Mouse (Mus musculus): ENCODE measurements around the gene Shank2. TPM values are rescaled to one million over a fixed set of nuclear protein-coding genes. Genes with fewer than 3 reads are reported as not detected.

The Shank2 gene
- under 1 TPM in 1 of 2 experiments, not detected in 1; 0.11 TPM for polyA plus RNA-seq (2017; shearing (Covaris generic))

DNA sequence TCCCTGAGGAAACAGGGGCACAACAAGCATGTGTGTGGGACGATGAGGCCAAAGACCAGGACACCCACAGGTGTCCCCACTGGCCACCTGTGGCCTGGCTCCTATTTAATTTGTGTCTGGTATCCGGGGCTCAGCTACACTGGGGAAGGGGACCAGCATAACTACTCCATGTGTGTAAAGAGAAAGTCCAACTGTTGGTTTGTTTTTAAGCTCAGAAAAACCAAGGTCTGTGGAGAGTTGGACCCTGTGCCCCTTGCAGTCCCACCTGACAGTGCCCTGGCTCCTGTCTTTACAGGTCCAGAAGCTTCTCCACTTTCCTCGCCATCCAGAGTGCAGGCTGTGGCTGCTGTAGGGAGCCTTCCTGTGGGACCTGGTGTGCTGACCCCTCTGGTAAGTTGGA, at the start of gene Shank2:
TSS of gene Shank2 (plus strand) at position 301 of the 400 bp plus-strand sequence.
- no peak for ATAC-seq

DNA sequence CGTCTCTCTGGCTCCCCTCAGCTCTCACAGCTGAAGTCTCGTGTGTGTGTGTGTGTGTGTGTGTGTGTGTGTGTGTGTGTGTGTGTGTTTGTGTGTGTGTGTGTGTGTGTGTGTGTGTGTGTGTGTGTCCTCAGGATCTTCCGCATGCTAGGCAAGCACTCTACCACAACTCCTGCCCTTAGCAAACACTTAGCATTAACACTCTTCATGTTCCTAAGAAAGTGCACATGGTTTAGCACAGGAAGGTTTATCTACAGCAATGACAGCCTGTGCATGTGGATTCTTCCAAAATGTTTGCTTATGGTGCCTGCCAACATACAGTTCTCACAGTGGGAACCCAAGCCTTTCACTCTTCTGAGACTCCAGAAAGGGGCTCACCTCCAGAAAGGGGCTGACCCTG, 49.6 kb upstream of the Shank2 start:
- no peak for ATAC-seq

DNA sequence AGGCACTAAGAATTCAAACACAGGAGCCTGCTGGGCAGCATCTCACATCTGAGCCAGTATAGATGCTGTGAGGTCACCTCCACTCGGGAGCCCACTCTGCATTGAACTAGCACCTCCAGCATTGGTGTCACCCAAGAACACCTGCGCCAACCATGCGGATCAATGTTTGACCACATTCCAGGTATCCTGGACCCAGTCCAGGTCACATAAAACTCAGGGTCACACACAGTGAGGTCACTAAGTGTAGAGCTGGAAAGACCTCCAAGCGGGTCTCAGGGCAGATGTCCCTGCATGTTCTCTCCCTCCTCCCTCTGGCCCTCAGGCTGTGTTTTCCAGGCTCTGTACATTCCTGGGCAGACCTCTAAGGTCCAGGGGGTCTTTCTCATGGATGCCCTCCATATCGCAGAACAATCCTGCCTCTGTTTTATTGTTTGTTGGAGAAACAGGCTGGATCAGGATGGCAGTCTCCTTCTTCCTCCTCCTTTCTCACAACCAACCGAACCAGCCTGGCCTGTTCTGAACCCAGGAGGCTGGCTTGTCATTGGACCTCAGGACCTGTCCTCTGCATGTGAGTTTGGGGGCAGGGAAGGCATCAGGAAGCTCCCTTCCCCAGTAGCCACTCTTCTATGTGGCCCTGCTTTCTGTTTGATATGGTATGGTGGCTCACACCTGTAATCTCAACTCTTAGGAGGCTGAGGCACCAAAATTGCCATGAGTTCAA, 45.0 kb upstream of the Shank2 start:
- no peak for ATAC-seq

DNA sequence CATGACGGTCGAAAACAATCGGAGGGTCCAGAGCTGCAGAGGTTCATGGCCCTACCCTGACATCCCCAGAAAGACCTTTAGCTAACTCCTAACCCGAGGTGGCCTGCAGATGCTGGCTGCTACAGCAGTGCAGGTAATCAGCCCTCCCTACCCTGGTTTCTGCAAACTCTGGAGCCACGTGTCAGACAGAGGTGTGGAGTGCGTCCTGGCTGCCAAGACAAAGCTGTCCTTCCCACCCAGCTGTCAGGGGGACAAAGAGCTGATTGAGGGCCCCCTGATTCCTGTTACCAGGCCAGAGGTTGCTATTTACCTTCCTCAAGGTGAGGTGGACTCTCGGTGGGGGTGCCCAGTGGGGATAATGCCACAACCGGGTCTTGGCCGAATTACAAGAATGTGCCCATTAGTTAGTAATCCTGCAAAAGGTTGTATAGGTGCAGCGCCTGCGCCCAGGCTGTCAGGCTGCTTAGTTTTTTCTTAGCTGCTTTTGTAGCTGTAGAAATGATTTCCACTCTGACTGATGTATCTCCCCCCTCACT, 43.6 kb upstream of the Shank2 start:
- no peak for ATAC-seq

DNA sequence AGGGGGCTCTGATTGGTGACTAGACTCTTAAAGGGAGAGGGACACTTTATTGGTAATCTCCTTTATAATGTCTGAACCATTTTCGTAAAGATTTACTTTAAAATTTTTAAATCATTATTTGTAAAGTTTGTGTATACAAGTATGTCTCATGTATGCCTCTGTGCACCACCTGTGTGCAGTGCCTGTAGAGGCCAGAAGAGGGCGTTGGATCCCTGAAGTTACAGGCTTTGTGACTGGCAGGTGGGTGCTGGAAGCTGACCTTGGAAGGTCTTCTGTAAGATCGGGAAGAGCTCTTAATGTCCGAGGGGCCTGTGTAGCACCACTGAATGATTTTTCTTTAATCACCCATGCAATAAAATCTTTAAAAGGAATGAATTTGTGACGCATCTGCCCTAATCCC, 37.9 kb upstream of the Shank2 start:
- ATAC-seq: no peak

DNA sequence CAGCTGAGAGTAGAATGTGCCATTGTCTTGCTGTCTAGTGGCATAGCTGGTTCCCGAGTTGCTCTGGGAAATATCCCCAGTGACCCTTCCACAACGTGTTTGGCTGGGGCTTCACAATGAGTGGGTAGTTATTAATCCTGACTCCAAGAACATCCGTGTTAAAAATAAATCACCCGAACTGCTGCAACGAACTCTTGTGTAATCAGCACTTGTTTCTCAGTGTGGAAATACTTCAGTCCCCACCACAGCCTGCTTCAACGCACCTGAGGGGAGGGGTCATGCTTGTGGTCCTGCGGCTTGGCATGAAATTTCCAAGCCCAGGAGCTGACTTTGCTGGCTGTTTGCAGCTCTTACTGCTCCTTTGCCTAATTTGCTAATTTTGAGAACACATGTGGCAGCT, 35.1 kb upstream of the Shank2 start:
- ATAC-seq: no peak

DNA sequence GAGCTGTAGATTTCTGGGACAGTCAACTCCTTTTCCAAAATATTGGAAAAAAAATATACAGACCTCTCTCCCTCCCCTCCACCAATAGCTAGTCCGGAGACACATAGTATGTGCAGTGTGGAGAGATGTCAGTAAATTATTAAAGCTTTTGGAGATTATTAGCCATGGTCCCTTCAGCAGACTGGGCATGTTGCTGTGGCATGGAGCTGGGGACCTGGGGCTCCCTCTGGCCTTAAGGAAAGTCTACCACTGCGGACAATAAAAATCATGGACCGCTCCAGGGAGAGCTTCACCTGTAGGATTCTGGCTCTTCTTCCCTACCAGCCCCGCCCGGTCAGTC, 24.3 kb upstream of the Shank2 start:
- ATAC-seq: no peak

DNA sequence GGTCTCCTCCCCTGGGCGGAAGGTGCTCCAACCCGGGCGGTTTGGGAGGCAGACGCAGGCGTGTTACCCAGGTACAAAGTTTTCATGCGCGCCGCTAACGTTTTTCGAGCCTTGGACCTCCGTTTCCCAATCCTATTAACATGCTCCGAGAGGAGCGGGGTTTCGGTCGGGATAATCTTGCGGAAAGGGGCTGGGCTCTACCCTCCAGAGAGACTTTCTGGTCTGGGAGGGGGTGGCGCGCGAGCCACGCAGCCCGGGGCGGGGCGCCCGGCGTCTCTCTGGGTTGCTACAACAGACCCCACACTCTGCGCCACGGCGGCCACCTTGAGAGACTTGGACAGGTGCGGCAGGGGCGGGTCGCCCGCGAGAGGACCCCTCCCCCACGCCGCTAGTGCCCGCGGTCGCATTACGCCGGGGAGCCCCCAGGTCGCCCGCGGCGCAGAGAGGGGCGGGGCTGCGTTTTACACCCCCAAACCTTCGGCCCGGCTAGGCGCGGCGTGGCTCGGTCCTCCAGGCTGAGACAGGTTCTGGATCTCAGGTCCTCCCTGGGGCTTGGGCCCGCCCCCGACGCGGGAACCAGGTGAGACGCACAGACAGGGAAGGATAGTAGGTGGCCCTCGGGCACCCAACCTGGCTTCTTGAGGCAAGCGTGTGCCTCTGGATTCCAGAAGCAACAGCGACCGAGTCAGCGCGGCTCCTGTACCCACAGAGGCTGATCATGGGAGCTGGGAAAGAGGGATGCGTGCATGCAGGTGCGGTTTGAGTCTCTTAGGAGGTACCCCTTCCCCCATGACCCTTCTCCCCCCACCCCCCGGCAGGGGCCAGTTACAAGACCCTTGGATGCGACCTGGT, 23.7 kb upstream of the Shank2 start:
- ATAC-seq: no peak

DNA sequence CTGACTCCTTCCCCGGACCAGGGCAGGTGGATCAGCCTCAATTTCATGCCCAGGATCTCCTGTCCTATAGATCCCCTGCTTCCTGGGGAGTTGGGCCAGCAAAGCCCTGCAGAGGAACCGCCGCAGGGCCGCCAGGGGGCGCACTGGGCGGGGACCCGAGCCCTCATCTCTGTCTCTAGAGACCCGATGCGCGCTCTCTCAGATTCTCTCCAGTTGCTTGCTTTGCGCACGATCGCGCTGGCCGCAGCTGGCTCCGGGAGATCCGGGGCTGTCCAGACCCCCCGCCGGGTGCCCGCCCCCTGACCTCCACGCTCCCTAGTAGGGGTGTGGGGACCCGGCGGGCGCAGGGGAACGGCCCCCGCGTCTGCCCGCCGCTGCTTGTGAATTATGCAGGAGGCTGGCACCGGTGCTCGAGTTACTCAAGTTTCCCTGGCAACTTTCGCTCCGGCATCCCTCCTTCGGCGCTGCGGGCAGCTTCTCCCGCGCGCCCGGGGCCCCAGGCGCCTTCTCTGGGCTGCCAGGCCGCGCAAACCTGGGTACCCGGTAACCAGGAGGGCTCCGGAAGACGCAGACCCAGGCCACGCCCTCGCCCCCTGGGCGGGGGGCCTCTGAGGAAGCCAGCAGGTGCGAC, 22.9 kb upstream of the Shank2 start:
- no peak for ATAC-seq

DNA sequence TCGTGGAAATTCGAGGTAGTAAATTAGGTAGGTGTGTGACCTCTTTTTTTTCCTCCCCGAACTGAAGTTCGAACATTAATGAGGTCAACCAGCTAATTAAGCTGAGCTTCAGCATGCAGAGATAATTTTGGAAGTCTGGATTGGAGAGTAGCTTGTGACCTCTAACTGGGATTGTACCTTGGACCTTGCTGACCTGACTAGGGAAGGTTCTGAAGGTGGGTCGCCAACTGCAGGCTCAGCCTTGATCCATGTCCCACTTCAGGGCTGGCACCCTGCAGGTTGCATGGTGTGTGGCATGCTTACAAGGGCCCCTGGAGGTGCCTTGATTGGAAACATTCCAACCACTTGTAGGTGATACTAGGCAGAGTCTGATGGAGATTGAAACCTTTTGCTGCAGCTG, 21.7 kb upstream of the Shank2 start:
- no peak for ATAC-seq

DNA sequence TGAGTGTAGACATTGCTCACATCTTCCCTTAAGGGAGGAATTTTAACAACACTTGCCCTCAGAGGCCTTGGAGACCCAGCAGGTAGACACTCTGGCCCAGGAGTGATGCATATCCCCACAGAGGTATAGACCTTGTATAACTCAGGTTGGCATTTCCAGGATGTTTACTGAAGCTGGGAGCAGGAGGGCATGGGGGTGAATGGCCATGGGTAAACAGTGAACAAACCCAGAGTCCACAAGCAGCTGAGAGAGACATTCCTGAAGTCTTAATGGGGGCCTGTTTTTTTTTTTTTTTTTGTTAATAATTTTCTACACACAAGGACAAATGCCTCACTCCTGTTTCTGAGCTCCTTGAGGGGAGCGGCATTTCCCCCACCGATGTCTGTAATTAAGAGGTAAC, 15.4 kb upstream of the Shank2 start:
- ATAC-seq: no peak

DNA sequence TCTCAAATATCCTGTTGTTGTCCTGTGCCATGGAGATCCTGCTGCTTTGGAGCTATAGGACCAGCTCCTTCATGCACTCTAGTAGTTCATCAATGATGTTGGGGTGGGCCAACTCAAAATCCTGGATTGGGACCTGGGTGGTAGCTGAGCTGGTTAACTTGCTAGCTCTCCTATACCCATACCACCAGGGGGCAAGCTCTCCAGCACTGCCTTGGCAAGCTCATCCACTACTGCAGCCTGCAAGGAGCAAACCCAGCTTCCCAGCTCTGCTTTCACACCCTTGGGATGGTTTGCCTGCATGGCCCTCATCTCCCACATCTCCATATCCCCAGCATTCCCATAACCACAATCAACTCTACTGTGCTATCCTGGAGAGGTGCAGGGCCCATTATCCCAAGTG, 10.6 kb upstream of the Shank2 start:
- ATAC-seq: no peak

DNA sequence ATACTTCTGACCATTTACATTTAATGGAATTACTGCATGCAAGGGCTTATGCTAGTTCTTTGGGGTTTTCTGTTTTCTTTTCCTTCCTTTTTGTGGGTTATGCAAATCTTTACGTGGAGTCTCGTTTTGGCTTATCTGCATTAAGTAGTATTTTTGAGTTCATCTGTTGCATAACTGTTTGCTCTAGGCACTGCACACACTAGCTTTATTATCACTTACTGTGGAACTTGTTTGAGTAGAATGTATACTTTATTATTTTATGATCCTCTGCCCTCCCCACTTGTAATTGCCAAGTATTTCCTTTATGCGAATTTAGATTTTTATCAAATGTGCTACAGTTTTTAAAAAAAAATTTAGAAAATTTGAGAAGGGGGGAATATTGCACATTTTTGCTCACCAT, 2.7 kb upstream of the Shank2 start:
- ATAC-seq: no peak

DNA sequence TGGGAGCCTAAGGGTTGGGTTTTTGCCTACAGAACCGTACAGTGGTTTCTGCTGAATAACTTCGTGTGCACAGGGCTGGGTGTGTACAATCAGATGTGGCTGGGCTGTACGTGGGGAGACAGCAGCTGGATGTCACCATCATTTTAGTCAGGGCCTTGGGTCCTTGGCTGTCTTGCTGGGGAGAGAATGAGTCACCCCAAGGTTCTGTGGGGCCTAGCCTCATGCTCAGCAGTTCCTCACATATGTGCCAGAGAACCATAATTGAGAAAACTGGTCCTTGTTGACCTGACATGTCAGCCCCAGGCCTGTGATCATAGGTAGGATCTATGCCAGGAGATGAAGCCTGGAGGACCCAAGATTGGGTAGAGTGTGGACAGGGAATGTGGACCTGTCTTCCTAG, 1.7 kb downstream of the Shank2 start:
- no peak for ATAC-seq

DNA sequence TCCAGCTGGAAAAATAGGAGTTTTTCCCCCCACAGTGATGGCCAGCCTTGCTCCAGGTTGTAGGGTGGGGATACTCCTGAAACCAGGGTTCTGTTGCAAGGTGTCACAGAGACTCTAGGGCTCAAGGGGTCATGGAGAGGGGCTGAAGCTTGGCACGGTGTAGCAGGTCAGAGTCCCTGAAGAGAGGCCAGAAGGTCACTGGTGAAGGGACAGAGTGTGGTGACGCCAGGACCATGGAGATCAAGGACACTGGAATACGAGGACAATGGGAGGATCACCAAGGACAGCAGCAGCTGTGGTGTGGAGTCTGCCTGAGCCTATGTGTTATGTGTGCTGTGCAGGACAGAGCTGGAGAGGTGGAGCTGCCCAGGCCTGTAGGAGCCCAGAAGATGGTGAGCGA, 6.4 kb downstream of the Shank2 start:
- ATAC-seq: no peak

DNA sequence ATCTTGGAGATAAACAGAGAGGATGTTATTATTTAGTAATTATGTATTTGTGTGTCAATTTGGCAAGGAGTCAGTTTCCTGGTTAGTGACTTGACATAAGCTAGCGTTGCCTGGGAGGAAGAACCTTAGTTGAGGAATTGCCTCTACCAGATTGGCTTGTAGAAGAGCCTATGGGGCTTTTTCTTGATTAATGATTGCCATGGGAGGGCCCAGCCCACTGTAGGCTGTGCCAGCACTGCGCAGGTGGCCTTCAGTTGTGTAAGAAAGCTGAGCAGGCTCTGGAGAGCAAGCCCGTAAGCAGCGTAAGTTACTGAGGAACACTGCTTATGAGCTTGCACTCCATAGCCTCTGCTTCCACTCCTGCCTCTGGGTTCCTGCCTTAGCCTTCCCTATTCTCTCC, 7.3 kb downstream of the Shank2 start:
- ATAC-seq: no peak

DNA sequence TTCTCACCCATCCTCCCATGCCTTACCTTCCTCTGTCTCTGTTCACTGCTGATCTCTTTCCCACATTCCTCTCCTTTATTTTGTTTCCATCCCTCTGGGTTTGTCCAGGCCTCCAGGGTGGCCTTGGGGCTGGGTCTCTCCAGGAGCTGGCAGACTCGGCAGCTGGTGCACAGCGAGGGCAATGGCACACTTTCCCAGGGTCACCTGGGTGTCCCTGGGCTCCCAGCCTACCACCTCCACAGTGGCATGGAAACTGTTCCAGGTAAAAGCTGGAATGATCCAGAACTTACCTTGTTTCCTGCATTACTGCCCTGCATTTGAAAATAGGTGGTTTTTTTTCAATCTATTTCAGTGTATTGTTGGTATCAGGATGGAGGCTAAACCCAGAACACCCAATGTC, 12.8 kb downstream of the Shank2 start:
- ATAC-seq: no peak

DNA sequence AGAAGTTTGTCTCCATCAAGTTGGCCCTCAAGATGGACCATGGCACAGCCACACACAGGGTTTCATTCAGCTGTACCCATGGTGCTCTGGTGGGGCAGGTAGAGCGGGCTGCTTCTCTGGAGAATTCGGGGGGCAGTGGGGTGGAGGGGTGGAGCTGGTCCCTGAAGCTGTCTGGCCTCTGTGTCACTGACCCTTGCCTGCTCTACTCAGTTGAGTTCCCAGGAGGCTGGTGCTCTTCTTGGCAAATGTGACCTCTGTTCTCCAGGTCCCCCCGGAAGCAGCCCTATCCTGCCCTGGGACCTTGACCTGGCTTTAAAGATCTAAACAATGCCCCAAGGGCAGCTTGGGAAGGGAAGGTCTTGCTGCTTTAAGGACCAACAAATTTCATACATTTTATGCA, 20.1 kb downstream of the Shank2 start:
- no peak for ATAC-seq

DNA sequence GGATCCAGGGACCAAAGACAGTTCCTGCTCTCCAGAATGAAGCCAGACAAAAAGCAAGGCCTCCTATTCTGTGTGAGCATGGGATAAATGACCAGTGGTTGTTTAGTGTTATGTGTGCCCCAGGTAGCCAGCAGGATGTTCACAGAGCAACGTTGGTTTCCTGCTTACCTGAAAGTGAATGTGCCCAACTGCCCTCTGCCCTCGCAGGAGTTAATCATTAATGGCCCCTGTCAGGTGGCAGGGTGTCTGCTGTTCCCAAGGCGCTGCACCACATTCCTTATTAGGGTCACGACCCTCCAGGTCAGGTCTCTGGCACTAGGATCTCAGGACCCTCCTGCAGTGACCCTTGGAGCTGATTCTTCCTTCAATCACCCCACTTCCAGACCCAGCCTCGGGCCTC, 21.0 kb downstream of the Shank2 start:
- ATAC-seq: no peak

DNA sequence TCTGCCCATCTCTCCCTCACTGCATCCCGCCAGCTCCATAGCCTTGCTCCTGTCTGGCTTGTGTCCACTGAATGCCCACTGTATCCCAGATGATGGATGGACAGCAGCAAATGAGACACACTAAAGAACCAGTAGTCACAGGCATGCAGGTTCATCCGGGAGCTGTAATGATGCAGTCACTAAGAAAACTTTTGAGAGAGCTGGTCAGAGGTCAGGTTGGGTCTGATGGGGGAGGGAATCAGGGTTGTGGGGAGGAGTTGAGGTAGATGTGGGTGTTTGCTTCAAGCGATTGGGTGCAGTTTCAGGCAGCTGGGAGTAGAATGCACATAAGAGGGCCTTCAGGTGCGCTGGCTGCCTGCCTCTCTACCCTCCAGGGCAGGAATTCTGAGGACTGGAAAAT, 21.8 kb downstream of the Shank2 start:
- ATAC-seq: no peak

DNA sequence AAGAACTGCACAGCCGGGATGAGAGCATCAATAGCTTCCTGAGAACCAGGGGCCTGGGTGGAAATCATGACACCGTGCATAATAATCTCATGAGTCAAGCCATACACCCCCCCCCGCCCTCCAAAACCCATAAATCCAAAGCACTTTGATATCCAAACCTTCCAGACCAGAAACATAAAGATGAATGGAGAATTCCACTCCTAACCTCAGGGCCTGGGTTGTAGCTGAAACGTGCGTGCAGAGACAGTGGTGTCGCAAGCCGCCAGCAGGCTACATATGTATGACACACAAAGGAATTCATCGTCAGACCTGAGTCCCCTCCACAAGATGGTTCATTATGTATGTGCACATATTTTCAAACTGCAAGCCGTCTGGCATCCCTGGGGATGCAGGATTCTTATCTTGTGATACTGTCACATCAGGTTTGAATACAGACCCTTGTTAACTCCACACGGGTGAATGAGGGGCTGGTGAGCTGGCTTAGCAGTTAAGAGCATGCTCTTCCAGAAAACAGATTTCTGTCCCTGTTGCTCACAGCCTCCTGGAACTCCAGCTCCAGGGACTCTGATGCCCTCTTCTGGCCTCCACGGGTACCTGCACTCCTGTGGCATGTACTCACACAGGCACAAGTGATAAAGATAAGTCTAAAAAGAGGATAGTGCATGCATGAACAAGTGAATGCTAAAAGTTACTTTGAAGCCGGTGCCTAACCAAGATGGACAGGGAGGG, 24.5 kb downstream of the Shank2 start:
- no peak for ATAC-seq

DNA sequence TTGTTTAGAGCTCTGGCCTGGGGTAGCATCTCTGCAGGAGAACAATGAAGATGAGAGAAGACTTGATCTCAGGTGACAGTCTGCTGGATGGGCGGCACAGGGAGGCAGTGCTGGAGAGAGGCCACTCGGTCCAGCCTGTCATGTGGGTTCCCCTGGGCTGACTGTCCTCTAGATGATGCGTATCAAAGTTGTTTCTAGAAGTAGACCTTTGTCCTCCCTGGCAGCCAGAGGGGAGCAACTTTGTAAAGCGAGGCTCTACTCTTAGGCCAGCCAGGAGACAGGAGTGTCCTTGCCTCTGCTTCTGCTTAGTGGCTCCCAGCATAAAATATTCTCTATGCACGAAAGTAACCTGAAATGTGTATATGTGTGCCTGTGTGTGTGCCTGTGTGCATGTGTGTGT, 27.5 kb downstream of the Shank2 start:
- no peak for ATAC-seq

DNA sequence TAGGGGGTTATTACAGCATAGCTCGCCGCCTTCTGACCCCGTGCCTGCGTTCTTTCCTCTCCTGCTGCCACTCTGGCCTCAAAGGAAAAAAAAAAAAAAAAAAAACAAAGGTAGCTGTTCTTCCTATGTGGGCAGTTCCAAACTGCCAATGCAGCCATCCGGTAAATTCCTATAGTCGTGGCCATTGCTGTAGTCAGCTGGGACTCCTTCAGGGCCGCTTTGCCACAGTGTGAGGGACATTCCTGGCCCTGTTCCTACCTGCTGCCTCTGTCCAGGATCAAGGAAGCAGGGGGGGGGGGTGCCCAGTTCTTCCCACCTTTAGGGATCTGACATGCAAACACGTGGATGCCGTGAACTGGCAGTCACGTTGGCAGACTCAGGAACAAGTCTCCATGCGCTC, 29.1 kb downstream of the Shank2 start:
- no peak for ATAC-seq
